Mouse (Mus musculus) 416B (cell line): ENCODE measurements at regions not wholly inside any gene's neighbourhood (a gene's known extent, or its start where the extent isn't known, plus 50 kb on each side); places are given as distances from the start of the nearest gene placed in this dataset.

ENCODE experiments used
- DNase-seq: peaks from one replicate; pipeline ENCODE4 v3.0.0; 2011; ENCODE audit warnings: low read depth

DNA sequence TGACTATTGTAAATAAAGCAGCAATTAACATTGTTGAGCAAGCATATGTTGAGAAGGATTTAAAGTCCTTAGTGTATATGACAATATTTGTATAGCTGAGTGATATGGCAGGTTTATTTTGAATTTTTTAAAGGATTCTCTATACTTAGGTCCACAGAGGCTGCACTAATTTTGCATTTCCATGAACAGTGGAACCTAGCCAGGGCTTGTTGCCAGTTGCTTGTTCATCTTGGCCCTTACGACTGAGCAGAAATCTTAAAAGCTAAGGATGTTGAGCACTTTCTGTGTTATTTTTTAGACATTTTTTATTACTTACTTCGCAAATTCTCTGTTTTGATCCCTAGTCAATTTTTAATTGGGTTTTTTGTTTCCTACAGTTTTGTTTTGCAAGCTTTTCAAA is 417.8 kb downstream of the Cdh7 start:
- no peak for DNase-seq

DNA sequence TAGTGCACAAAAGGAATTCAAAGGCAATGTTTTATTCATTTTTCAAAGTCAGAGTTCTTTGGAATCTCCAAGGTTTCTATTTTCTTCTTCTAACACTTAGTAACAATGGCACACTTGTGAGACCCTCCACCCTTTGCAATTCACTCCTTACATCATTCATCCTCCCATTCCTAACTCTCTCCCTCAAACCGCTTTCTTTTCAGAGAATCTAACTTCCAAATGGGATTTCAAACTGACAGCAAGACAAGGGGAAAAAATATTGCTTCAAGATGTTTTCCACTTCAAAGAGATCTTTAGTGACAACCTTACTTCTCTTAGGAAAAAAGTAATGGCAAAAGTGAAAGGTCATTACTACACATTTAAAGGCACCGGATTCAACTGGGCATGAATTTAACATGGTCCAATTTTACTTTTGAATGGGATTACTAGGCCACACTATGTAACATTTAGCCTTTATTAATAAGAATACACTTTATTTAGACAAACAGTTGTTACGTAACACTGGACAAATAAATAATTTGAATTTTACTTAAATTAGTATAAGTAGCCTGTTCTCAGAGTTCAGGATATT is 465.6 kb downstream of the Cdh7 start:
- no peak for DNase-seq

DNA sequence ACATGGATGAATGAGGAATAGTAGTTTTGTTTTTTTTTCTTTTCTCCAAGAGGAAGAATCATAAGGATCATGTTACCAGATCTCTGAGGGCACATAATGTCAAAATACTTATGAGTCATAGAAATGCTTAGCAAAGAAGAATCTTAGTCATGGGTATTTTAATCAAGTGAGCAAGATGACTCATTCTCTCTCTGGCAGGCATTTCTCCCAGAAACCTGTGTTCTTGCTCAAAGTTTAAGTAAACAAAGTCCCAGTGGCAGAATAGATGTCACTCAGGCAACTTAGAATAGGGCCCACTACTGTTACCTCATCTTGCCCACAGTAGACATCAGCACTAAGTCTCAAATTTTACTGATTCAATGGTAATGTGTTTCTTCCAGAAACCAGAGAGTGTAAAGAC is 493.9 kb downstream of the Cdh19 start:
- peak; percentile 87 for DNase-seq

DNA sequence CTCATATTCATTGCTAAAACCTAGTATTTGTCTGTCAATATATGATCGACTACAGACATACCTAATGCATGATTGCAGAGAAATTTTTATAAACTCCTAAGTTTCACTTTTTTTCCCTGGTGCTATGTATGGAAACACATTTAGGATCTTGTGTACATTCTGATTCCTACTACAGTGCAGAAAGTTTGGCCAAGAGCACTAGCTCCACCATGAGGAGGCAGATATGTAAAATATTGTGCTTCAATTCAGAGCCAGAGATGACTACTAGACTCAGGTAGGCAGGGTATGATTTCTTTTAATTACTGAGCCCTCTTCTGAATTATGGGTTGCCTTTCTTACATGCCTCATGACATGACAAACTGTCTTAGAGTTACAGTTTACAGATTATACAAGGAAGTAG is 488.0 kb downstream of the Cdh19 start:
- peak; percentile 12 for DNase-seq
